Comparison of ENCODE assay signal across 24 mouse cellular contexts in the genomic region with DNA sequence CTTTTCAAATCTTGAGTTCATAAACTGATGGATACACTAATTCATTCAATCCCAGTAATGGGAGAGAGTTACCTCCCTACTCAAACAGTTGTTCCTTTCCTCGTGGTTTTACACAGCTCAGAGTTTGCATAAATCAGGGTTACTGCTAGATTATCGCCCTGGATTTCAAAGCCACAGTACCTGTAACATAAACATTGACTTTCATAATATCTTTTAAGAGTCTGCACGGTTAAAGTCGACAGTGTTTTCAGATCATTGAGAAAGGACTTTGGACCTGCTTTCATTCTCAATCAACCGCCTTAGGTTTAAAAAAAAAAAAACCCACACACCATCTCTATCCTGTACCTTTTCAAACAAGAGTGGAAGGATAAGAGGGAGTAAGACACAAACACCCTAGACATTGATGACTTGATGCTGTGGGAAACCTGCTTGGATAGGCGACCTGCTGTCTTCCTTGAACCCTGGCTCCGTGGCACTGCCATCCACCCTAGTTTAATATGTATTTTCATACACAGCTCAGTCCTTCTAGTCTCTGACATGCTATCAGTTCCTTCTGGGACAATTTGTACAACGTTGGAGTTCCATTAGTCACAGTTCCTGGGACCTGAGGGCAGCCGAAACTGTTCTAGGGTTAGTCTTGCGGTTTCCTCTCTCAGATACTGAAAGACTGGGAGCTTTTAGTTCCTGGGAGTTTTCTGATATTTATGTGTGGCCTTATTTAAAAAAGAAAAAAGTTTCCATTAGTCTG.
DNase-seq lines count a peak whose midpoint lies in the region; ATAC-seq and TF ChIP-seq lines count a peak whose summit lies in the region.
"Had no signal": no experiment of that assay in that cellular context is flagged by ENCODE, and none has a peak within 500 bp of the region (broad histone marks: within the 10 kb centered on the region; RNA-seq: fewer than 3 reads in every experiment).

No protein-coding gene starts in this region.

- TF ChIP-seq CTCF in intestine, postnatal 0 days (IDR thresholded peaks at IDR 0.05; ENCODE audit: low read depth) = no peak
- TF ChIP-seq CTCF in stomach, postnatal 0 days (IDR thresholded peaks at IDR 0.05; ENCODE audit: low read depth) = no peak

- H3K27me3 ChIP-seq in intestine, embryonic 15.5 days (replicated peaks) = no peaks in the 10 kb centered on the region
- no peaks in the 10 kb centered on the region for H3K27me3 ChIP-seq in intestine, postnatal 0 days (replicated peaks; ENCODE audit: control insufficient read depth, insufficient read depth, low read length)
- H3K27me3 ChIP-seq in stomach, postnatal 0 days (ENCODE audit: control insufficient read depth, insufficient read depth, low read length) = no peaks in the 10 kb centered on the region
- H3K27me3 ChIP-seq: forebrain, embryonic 15.5 days; midbrain, embryonic 15.5 days had no signal

- no peak overlapping the region for H3K4me2 ChIP-seq in intestine, embryonic 15.5 days (replicated peaks)
- no peak overlapping the region for H3K4me2 ChIP-seq in intestine, postnatal 0 days (replicated peaks; ENCODE audit: low read depth)
- H3K4me2 ChIP-seq in stomach, postnatal 0 days (replicated peaks; ENCODE audit: low read depth) = no peak overlapping the region; the same call in 1 of the 2 replicates
- H3K4me2 ChIP-seq: forebrain, embryonic 15.5 days; midbrain, embryonic 15.5 days had no signal

- no peak overlapping the region for H3K4me3 ChIP-seq in intestine, embryonic 15.5 days (replicated peaks)
- H3K4me3 ChIP-seq in intestine, postnatal 0 days (ENCODE audit: low read depth, low read length) = no peak overlapping the region
- no peak overlapping the region for H3K4me3 ChIP-seq in stomach, postnatal 0 days (ENCODE audit: low read depth, low read length)
- H3K4me3 ChIP-seq: forebrain, embryonic 10.5 days; forebrain, embryonic 15.5 days; midbrain, embryonic 10.5 days; midbrain, embryonic 15.5 days had no signal

- 45% methylated on average over 10 of the region's 10 CpGs for WGBS in intestine, embryonic 15.5 days
- 33% methylated on average over 10 of the region's 10 CpGs for WGBS in intestine, postnatal 0 days
- WGBS in stomach, postnatal 0 days = 40% methylated on average over 10 of the region's 10 CpGs

- DNase-seq in kidney, adult 9 months = peak; percentile 35
- DNase-seq in kidney, postnatal 25 days = no peak
- DNase-seq in stomach, postnatal 0 days (ENCODE audit: low spot score) = peak; percentile 66
- DNase-seq: adrenal gland, adult 2 months; B cell, adult 2 months; cerebellum, adult 2 months; cerebellum, postnatal 14 days; heart, postnatal 14 days; kidney, adult 18-20 months; left cerebral cortex, postnatal 4 days; lung, adult 2 months; lung, postnatal 10 days; right cerebral cortex, postnatal 25 days; spleen, adult 18-20 months had no signal

- no peak for TF ChIP-seq EP300 in stomach, postnatal 0 days (optimal IDR thresholded peaks at IDR 0.05)

- no peaks in the 10 kb centered on the region for H3K9me3 ChIP-seq in intestine, embryonic 15.5 days
- H3K9me3 ChIP-seq in intestine, postnatal 0 days (ENCODE audit: control insufficient read depth) = no peaks in the 10 kb centered on the region
- no peaks in the 10 kb centered on the region for H3K9me3 ChIP-seq in stomach, postnatal 0 days (ENCODE audit: control insufficient read depth, low read length)
- H3K9me3 ChIP-seq: forebrain, embryonic 10.5 days; forebrain, embryonic 15.5 days; midbrain, embryonic 10.5 days; midbrain, embryonic 15.5 days had no signal

- peaks cover 7% of the 10 kb centered on the region; the same call in 1 of the 2 replicates for H3K4me1 ChIP-seq in intestine, embryonic 15.5 days (replicated peaks)
- H3K4me1 ChIP-seq in intestine, postnatal 0 days (replicated peaks; ENCODE audit: control insufficient read depth, insufficient read depth, low read length) = peaks cover 22% of the 10 kb centered on the region
- H3K4me1 ChIP-seq in stomach, postnatal 0 days (replicated peaks; ENCODE audit: control insufficient read depth, insufficient read depth) = no peaks in the 10 kb centered on the region

- peak overlapping the region; percentile 52 for H3K27ac ChIP-seq in intestine, embryonic 15.5 days
- H3K27ac ChIP-seq in intestine, postnatal 0 days (ENCODE audit: low read depth, low read length) = peak overlapping the region; percentile 28; the same call in 1 of the 2 replicates
- H3K27ac ChIP-seq in stomach, postnatal 0 days (replicated peaks) = peak overlapping the region; percentile 79
- H3K27ac ChIP-seq: forebrain, embryonic 15.5 days; hindbrain, postnatal 0 days; liver, embryonic 14.5 days; midbrain, embryonic 10.5 days; midbrain, embryonic 15.5 days had no signal

- H3K9ac ChIP-seq in intestine, embryonic 15.5 days = no peak overlapping the region
- H3K9ac ChIP-seq in intestine, postnatal 0 days (ENCODE audit: low read depth, low read length) = no peak overlapping the region
- no peak overlapping the region for H3K9ac ChIP-seq in stomach, postnatal 0 days (ENCODE audit: low read length)
- H3K9ac ChIP-seq: forebrain, embryonic 15.5 days; liver, embryonic 14.5 days; midbrain, embryonic 15.5 days had no signal

- peak; percentile 35 for ATAC-seq in intestine, embryonic 15.5 days
- ATAC-seq in intestine, postnatal 0 days = peak; percentile 81
- peak; percentile 86 for ATAC-seq in stomach, postnatal 0 days (ENCODE audit: low FRiP score, low TSS enrichment)
- no peak for ATAC-seq in megakaryocyte, adult 5-6 weeks (ENCODE audit: poor library complexity, severe bottlenecking)
- ATAC-seq: activated CD4-positive, CD25-positive, alpha-beta regulatory T cell, adult 4 months; forebrain, embryonic 15.5 days; hindbrain, postnatal 0 days; midbrain, embryonic 15.5 days had no signal

- no peaks in the 10 kb centered on the region for H3K36me3 ChIP-seq in intestine, embryonic 15.5 days
- H3K36me3 ChIP-seq in intestine, postnatal 0 days (ENCODE audit: control insufficient read depth, insufficient read depth) = no peaks in the 10 kb centered on the region
- H3K36me3 ChIP-seq in stomach, postnatal 0 days (ENCODE audit: control insufficient read depth, insufficient read depth, low read length) = no peaks in the 10 kb centered on the region
- H3K36me3 ChIP-seq: forebrain, embryonic 10.5 days; forebrain, embryonic 15.5 days; midbrain, embryonic 10.5 days; midbrain, embryonic 15.5 days had no signal

Comparison
In these comparisons a context has a peak if more than half of its experiments do, and no peak if none do; other contexts are left out.
1. DNase-seq: peak in kidney, adult 9 months (single experiment) and stomach, postnatal 0 days (single experiment); none in kidney, postnatal 25 days (0 of 2).
2. H3K27ac ChIP-seq: peak in every context shown above with its lines; median percentile 79 in stomach, postnatal 0 days; 52 in intestine, embryonic 15.5 days; 28 in intestine, postnatal 0 days.